Mouse (Mus musculus) liver, adult 2 months (tissue): ENCODE measurements around the gene Hes5.

Experiments used
- CTCF ChIP-seq: fragments of 200-500 bp; IDR thresholded peaks from 2 replicates; pipeline ENCODE4 v1.5.1; 2011; ENCODE audit warnings: low read depth, low read length, control low read depth
- POLR2A ChIP-seq: fragments of 200-500 bp; IDR thresholded peaks from 2 replicates; pipeline ENCODE4 v1.6.1; 2011; ENCODE audit warnings: low read length, control low read depth; ENCODE audit not compliant: insufficient read depth; ENCODE audit errors: extremely low read depth

GRCm38 (mm10) chr4:154981530-154981929 is 20.8 kb downstream of the Hes5 start:
- TF ChIP-seq CTCF (peak; percentile 84), POLR2A (no peak)
